Mouse (Mus musculus): ENCODE data around the gene Cyth4.

DNA sequence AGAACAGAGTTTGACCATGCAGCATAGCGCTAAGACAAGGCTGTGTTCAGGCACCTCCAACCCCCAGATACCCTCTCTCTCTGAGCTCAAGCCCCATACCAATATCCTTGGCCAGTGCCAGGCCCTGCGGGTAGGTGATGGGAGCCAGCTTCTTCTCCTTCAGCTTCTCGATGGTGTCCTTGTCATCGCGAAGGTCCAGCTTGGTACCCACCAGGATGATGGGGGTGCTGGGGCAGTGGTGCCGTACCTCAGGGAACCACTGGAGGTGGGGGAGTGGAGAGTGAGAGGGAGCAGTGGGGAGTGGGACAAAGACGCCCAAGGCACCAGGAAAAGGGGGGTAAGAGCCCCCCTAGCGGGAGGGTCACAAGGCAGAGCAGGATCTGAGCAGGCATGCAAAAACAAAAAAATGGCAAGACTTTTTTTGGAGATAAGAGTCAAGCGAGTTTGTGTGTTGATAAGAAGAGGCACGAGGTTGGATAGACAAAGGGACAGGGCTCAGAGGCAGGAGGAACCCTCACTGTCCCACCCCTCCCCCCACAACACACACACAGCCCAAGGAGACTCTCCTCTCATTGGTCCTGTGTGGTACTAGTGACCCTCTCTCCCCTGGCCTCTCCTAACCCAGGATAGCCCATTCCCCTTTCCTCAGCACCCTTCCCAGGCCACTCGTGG lies 31.9 kb upstream of the Cyth4 start:
- no peak for TF ChIP-seq CTCF (IDR thresholded peaks at IDR 0.05; ENCODE audit: low read depth)
- no peak for TF ChIP-seq EP300 (IDR thresholded peaks at IDR 0.05; ENCODE audit: low read depth)

Measured in heart, postnatal 0 days (tissue).